Mouse (Mus musculus) liver, embryonic 11.5 days (tissue): Measurements from ENCODE around the gene Apba2. TPM values are rescaled to one million over a fixed set of nuclear protein-coding genes. Genes with fewer than 3 reads are reported as not detected.

Experiments used
- ATAC-seq: fragments of 200-750 bp; cut with Nextera tagmentation; replicated peaks from 2 replicates; pipeline ENCODE4 v1.8.0; 2017; ENCODE audit warnings: moderate number of reproducible peaks, mild to moderate bottlenecking, moderate TSS enrichment, moderate library complexity; ENCODE audit not compliant: low FRiP score
- DNase-seq: peaks from one replicate; pipeline ENCODE4 v3.0.0-alpha.2; 2017; ENCODE audit warnings: low spot score
- H3K27ac ChIP-seq: fragments of 300-500 bp; sonication (generic); 2 replicates; pipeline ENCODE4 v1.5.1; 2014; ENCODE audit warnings: mild to moderate bottlenecking, low read depth, low read length, control low read depth
- H3K27me3 ChIP-seq: fragments of 300-500 bp; sonication (generic); replicated peaks from 2 replicates; pipeline ENCODE4 v1.6.1; 2014; ENCODE audit warnings: low read length, mixed read lengths; ENCODE audit not compliant: control insufficient read depth, insufficient read depth
- H3K36me3 ChIP-seq: fragments of 300-500 bp; sonication (generic); 2 replicates; pipeline ENCODE4 v1.6.1; 2014; ENCODE audit warnings: mild to moderate bottlenecking, low read length, moderate library complexity, mixed read lengths; ENCODE audit not compliant: control insufficient read depth, insufficient read depth
- H3K4me1 ChIP-seq: fragments of 300-500 bp; sonication (generic); replicated peaks from 2 replicates; pipeline ENCODE4 v1.6.1; 2014; ENCODE audit warnings: low read length, mixed read lengths; ENCODE audit not compliant: control insufficient read depth, insufficient read depth
- H3K4me2 ChIP-seq: fragments of 300-500 bp; sonication (generic); 2 replicates; pipeline ENCODE4 v1.6.1; 2014; ENCODE audit warnings: mild to moderate bottlenecking, control low read depth, moderate library complexity
- H3K4me3 ChIP-seq: fragments of 300-500 bp; sonication (generic); 2 replicates; pipeline ENCODE4 v1.5.1; 2014; ENCODE audit warnings: low read depth, low read length, control low read depth
- H3K9ac ChIP-seq: fragments of 300-500 bp; sonication (generic); 2 replicates; pipeline ENCODE4 v1.6.1; 2014; ENCODE audit warnings: low read depth, low read length, control low read depth
- H3K9me3 ChIP-seq: fragments of 300-500 bp; sonication (generic); 2 replicates; pipeline ENCODE4 v1.6.1; 2016; ENCODE audit warnings: low read length, inconsistent platforms, mixed read lengths; ENCODE audit not compliant: control insufficient read depth
- WGBS: fragments of 180-500 bp; shearing (Covaris S2); extraction: QIAGEN DNeasy Blood & Tissue Kit; methylation state at CpG from one replicate; pipeline ENCODE4 v1.1.7; 2014; 5-methylcytosine and 5-hydroxymethylcytosine counted together
- polyA plus RNA-seq: library from polyadenylated mRNA; unstranded; fragments of >200 nt; fragmentation: Nextera tagmentation; extraction: Ambion mirVana; gene quantifications from 2 replicates; pipeline ENCODE4 v1.2.1, GENCODE M21; 2014

Apba2 gene
- polyA plus RNA-seq, 1 experiment from 2014 or later = 0.96 TPM

DNA sequence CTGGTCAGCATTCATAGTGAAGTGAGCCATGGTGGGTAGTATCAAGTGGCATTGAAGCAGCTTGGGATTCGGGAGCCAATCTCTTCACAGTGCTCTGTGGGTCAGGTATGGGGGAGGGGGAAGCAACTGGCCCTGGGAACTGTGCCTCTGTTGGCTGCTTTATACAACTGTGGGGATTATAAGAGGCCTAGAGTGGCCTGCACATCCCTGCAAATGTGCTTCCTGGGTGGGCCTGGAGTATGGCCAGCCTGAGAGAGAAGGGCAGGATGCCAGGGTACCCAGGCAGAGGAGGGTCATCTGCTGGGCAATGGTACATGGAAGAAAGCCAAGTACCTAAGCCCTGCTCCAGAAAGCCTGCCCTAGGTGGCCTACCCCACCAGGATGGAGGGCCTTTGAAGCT is 49.4 kb downstream of the Apba2 start:
- Histone ChIP-seq H3K4me3 (no peak overlapping the region), H3K4me2 (no peak overlapping the region), H3K27ac (no peak overlapping the region), H3K9ac (no peak overlapping the region), H3K27me3 (no peaks in the 10 kb centered on the region), H3K36me3 (no peaks in the 10 kb centered on the region), H3K9me3 (no peaks in the 10 kb centered on the region), H3K4me1 (no peaks in the 10 kb centered on the region)
- no peak for DNase-seq
- no peak for ATAC-seq
- WGBS = 73% methylated on average over 1 of the region's 1 CpGs

DNA sequence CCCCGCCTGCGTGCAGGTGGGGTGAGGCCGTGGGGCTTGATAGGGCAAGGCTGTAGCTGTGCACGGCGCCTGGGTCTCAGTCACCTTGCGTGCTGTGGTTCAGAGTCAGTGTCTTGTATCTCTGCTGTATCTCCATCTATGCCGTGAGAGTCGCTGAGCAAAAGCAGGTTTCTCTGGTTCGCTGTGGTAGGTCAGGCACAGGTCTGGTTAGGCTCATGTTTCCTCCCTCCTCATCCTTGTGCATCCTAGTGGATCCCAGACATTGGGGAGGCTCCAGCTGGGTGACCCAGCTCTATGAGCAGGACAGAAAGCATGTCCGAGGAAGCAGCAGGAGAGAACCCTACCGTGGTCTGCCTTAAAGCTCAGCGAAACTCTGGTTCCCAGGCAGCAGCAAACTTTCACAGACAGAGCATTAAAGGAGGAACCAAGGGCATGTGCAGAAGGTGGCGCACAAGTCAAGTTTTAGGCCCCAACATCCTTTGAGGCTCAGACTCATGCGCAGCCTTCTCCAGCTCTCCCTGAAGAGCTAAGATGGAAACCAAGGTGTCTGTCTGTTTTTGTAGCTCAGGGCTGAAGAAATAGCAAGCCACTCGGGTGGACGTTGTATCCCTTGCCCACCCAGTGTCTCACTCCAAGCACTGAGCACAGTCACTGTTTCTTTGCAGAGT is 51.2 kb downstream of the Apba2 start:
- Histone ChIP-seq H3K4me1 (no peaks in the 10 kb centered on the region), H3K4me3 (no peak overlapping the region), H3K27me3 (no peaks in the 10 kb centered on the region), H3K4me2 (no peak overlapping the region), H3K9me3 (no peaks in the 10 kb centered on the region), H3K27ac (no peak overlapping the region), H3K36me3 (no peaks in the 10 kb centered on the region), H3K9ac (no peak overlapping the region)
- no peak for ATAC-seq
- 74% methylated on average over 13 of the region's 16 CpGs for WGBS
- no peak for DNase-seq

DNA sequence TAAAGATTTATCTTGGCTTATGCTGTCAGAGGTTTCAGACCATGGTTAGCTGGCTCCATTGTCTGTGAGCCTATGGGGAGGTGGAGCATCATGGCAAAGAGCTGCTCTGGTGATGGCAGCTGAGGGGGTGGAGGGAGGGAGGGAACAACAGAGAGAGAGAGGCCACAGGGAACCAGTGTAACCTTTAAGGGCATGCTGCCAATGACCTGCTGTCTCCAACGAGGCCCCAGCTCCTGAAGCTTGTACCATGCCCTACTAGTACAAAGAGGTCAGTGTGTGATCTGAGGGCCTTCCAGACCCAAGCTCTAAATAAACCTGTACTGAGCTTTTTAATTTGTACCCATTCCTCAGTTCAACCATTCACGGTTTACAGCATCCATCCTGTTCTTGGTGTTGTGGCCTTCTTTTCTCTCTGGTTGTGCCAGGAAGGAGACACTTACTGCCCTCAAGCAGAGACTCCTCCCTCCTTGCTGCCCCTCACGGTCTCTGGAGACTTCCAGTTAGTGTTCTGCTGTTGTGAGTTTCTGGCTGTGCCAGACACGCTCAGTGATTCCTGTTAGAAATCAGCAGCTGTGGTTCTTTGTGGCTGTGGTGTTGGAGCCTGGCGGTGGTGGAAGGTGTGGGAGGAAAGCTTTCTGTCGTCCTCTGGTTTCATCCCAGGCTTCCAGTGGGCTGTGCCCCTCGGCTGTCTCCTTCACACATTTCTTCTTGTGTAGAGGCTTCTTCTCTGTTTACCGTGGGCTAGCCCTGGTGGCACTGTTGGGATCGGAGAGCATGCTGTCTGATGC is 60.4 kb downstream of the Apba2 start:
- WGBS = 67% methylated on average over 9 of the region's 9 CpGs
- no peak overlapping the region for H3K4me3 ChIP-seq
- no peaks in the 10 kb centered on the region for H3K36me3 ChIP-seq
- H3K9me3 ChIP-seq = no peaks in the 10 kb centered on the region
- H3K27me3 ChIP-seq = no peaks in the 10 kb centered on the region
- H3K4me1 ChIP-seq = no peaks in the 10 kb centered on the region
- no peak overlapping the region for H3K4me2 ChIP-seq
- H3K9ac ChIP-seq = no peak overlapping the region
- no peak overlapping the region for H3K27ac ChIP-seq
- ATAC-seq = no peak
- DNase-seq = no peak

DNA sequence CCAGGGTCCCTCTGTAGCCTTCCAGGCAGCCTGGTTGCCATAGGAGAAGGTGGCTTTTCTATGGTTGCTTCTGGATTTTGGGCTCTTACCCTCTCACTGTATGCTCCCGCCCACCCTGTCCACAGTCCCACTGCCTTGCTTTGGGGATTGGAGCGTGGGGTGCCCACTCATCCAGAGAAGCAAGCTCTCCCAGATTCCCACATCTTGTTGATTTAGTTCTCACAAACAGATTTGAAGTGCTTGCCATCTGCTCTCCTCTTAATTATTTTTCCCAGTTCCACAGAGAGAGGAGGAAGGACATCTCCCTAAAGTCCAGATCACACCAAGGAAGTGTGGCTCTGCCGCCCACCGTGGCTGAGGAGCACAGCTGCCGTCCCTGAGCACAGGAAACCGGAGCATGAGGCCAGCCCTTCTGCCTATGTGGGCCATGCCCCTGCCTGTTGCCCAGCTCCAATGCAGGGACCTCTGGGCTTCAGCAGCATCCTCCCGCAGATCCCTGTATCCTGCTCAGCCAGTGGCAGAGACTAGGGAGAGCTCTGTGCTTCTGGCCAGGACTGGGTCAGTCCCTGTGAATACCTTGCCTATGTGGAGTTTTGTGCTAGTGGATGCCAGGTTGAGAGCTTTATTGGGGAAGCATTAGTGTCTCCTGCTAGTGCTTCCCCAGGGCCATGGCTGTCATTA is 63.5 kb downstream of the Apba2 start:
- Histone ChIP-seq H3K4me1 (no peaks in the 10 kb centered on the region), H3K27ac (no peak overlapping the region), H3K36me3 (no peaks in the 10 kb centered on the region), H3K9ac (no peak overlapping the region), H3K4me3 (no peak overlapping the region), H3K27me3 (no peaks in the 10 kb centered on the region), H3K4me2 (no peak overlapping the region), H3K9me3 (no peaks in the 10 kb centered on the region)
- WGBS = 68% methylated on average over 7 of the region's 7 CpGs
- ATAC-seq = no peak
- DNase-seq = no peak

DNA sequence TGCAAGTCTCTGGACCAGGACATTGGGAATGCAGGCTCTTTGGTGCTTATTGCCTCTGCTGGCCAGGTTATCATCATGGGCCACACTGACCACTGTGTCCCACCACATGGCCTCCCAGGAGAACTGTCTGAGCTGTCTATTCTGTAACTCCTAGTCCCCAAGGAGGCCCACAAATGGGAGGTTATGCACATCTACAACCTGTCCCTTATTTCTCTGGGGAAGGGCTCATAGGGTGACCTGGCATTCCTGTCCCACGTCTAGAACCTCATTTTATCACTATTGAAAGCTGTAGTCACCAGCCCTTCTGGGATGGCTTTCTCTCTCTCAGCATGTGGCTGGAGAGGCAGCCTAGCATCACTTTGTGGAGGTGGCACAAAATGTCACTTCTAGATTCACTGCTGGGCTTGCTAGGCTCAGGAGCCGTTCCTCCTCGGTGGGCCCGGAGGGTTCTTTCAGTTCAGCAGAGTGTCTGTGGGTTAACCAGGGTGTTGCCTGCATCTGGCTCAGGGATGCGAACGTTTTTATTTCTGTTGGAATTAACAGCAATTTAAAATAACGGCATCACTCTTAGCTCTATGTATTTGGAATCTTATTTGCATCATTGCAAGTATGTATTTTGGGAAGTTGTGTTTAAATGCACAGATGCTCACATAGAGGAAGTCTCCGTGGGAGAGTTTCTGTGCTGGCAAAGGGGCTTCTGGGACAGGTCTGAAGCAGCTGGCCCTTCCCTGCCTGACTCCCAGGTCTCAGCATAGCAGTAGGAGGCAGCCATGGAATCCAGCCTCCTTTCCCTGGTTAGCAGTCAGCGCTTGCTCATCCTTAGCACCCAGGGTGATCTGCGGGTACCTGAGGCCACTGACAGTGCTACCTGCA is 65.1 kb downstream of the Apba2 start:
- H3K36me3 ChIP-seq = no peaks in the 10 kb centered on the region
- no peaks in the 10 kb centered on the region for H3K9me3 ChIP-seq
- H3K27ac ChIP-seq = no peak overlapping the region
- DNase-seq (no peak), ATAC-seq (no peak)
- no peak overlapping the region for H3K4me2 ChIP-seq
- 73% methylated on average over 10 of the region's 10 CpGs for WGBS
- no peaks in the 10 kb centered on the region for H3K27me3 ChIP-seq
- no peak overlapping the region for H3K9ac ChIP-seq
- no peaks in the 10 kb centered on the region for H3K4me1 ChIP-seq
- no peak overlapping the region for H3K4me3 ChIP-seq

DNA sequence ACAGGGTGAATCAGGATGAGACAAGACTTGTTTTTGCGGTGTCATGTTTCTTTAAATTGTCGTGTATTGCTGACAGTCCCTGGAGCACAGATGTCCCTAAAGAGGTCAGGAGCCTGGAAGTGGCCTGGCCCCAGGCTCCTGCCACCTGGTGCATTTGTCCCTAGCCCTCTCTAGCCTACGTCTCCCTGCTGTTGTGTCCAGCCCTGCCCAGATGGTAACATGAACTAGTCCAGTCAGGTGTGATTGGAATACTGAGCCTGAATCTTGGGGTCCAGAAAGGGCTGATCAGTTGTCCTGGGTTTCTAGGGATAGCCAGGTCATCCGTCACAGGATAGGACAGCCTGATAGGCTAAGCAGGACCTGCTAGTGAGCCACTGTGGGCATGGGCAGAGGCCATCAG is 67.2 kb downstream of the Apba2 start:
- Histone ChIP-seq H3K4me2 (no peak overlapping the region), H3K9ac (no peak overlapping the region)

DNA sequence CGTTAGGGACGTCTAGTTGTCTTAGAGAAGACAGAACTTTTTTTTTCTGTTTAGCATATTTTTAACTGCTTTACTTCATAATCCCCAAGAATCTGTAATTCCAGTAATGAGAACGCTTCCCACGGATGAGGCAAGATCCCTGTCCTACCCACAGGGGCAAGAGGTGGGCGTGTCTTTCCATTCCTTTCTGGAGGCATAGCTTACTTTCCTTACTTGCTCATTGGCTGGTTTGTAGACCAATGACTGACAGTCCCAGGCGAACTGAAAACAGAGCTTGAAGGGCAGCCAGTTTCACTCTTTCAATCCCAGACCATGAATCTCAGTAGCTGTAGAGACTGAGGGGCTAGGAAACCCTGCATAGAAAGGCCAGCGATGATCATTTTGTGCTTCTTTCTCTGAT is 68.2 kb downstream of the Apba2 start:
- H3K36me3 ChIP-seq = no peaks in the 10 kb centered on the region
- no peak overlapping the region for H3K27ac ChIP-seq
- H3K4me3 ChIP-seq = no peak overlapping the region
- H3K9me3 ChIP-seq = no peaks in the 10 kb centered on the region
- DNase-seq (no peak), ATAC-seq (no peak)
- no peaks in the 10 kb centered on the region for H3K27me3 ChIP-seq
- H3K4me2 ChIP-seq = no peak overlapping the region
- H3K9ac ChIP-seq = no peak overlapping the region
- 47% methylated on average over 7 of the region's 7 CpGs for WGBS
- no peaks in the 10 kb centered on the region for H3K4me1 ChIP-seq

More for the DNA sequence above, 67.2 kb downstream of the Apba2 start:
- no peaks in the 10 kb centered on the region for H3K9me3 ChIP-seq
- H3K4me1 ChIP-seq = no peaks in the 10 kb centered on the region
- 60% methylated on average over 4 of the region's 4 CpGs for WGBS
- DNase-seq (no peak), ATAC-seq (no peak)
- H3K4me3 ChIP-seq = no peak overlapping the region
- no peaks in the 10 kb centered on the region for H3K36me3 ChIP-seq
- H3K27ac ChIP-seq = no peak overlapping the region
- no peaks in the 10 kb centered on the region for H3K27me3 ChIP-seq

DNA sequence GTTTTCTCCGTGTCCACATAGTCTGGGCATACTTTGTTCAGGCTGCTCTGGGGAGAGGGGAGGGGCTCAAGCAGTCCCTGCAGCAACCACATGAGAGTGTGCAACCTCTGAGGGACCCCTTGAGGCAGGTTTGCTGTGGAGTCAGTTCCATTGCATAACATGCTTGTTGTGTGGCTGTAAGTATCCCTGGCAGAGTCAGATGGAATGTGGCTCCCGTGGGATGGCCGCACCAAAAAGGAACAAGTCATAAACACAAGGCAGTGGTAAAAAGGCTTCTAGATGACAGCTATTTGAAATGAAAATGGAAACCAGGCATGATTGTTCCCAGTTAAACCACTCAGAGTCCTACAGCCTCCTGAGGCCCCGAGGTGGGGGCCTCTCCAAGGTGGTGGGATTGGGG is 69.4 kb downstream of the Apba2 start:
- H3K4me3 ChIP-seq = no peak overlapping the region
- H3K4me2 ChIP-seq = no peak overlapping the region
- no peak overlapping the region for H3K27ac ChIP-seq
- H3K36me3 ChIP-seq = no peaks in the 10 kb centered on the region
- H3K9ac ChIP-seq = no peak overlapping the region
- H3K27me3 ChIP-seq = no peaks in the 10 kb centered on the region
- H3K4me1 ChIP-seq = no peaks in the 10 kb centered on the region
- no peaks in the 10 kb centered on the region for H3K9me3 ChIP-seq
- ATAC-seq = no peak
- no peak for DNase-seq
- WGBS = 80% methylated on average over 4 of the region's 4 CpGs
